In genomic region chr4:128664002-128664401, GRCm38 (mm10) we compare ENCODE assay signal across 20 mouse cellular contexts. TPM values are rescaled to one million over a fixed set of nuclear protein-coding genes. Genes with fewer than 3 reads are reported as not detected.
"Had no signal": no experiment of that assay in that cellular context is flagged by ENCODE, and none has a peak within 500 bp of the region (broad histone marks: within the 10 kb centered on the region; RNA-seq: fewer than 3 reads in every experiment).

No protein-coding gene starts in this region.

- H3K4me1 ChIP-seq: midbrain, embryonic 10.5 days; midbrain, embryonic 13.5 days; stomach, embryonic 15.5 days had no signal

- H3K27ac ChIP-seq: kidney, embryonic 15.5 days; liver, embryonic 14.5 days; macrophage; midbrain, embryonic 10.5 days; midbrain, embryonic 13.5 days; neural tube, embryonic 13.5 days; stomach, embryonic 15.5 days had no signal

- H3K4me3 ChIP-seq: kidney, embryonic 15.5 days; megakaryocyte, embryonic 14.5 days; midbrain, embryonic 10.5 days; midbrain, embryonic 13.5 days; myocyte; neural tube, embryonic 13.5 days; stomach, embryonic 15.5 days had no signal

- ATAC-seq: intestine, postnatal 0 days; liver, postnatal 0 days; lung, postnatal 0 days; midbrain, embryonic 13.5 days; midbrain, embryonic 16.5 days had no signal

- H3K36me3 ChIP-seq: kidney, embryonic 15.5 days; midbrain, embryonic 10.5 days; midbrain, embryonic 13.5 days; neural tube, embryonic 13.5 days; stomach, embryonic 15.5 days had no signal

- DNase-seq: kidney, adult 2 months; kidney, postnatal 10 days; kidney, postnatal 4 days; liver, postnatal 0 days; lung, embryonic 14.5 days; right cerebral cortex, postnatal 14 days; spleen, adult 18-20 months; thymus, postnatal 36 days had no signal

- H3K27me3 ChIP-seq: kidney, embryonic 15.5 days; megakaryocyte, embryonic 14.5 days; midbrain, embryonic 13.5 days; neural tube, embryonic 13.5 days; stomach, embryonic 15.5 days had no signal

RNA-seq across cellular contexts. Expression of gene Tlr12, which starts 45.6 kb away (rescaled TPM):
- polyA plus RNA-seq: myocyte had no signal
